Mouse (Mus musculus): Measurements from ENCODE around the gene Bcor. TPM values are rescaled to one million over a fixed set of nuclear protein-coding genes. Genes with fewer than 3 reads are reported as not detected.

Bcor gene
- polyA plus RNA-seq, 1 experiment from 2014 or later, result 14.7 TPM

DNA sequence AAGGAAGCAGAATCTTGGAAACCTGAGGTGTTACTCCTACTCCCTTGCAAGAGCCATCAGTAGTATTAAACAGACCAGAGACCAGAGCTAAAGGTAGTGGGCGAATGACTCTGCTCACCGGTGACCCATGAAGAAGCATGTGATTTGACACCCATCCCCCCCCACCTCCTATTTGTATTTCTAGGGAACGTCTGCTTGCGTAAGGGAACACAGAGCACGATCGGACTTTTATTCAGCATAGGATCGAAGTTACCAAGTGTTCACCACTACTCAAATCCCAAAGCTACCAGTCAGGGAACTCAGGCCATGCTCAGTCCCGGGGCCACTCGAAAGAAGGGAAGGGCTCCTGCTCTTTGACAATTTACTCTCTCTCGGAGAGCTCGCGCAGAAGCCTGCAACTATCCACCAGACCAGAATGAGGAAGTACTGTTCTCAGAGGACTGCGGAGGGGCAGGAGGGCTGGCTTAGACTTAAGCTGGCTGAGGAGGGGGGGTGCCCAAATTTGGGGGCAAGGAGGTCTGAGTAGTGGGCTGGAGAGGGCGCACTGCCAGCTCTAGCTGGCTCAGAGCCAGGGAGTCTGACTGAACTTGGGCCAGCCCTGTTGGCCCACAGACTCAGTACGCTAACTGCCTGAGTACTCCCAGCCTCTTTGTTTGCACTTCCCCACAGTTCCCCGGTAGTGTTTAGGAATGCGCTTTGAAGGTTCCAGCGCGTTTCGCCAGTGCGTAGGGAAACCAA, 37.4 kb downstream of the Bcor start:
- peak; percentile 61 for ATAC-seq
- peaks cover 7% of the 10 kb centered on the region for H3K27me3 ChIP-seq (ENCODE audit: control insufficient read depth, insufficient read depth, low read depth, low read length)

DNA sequence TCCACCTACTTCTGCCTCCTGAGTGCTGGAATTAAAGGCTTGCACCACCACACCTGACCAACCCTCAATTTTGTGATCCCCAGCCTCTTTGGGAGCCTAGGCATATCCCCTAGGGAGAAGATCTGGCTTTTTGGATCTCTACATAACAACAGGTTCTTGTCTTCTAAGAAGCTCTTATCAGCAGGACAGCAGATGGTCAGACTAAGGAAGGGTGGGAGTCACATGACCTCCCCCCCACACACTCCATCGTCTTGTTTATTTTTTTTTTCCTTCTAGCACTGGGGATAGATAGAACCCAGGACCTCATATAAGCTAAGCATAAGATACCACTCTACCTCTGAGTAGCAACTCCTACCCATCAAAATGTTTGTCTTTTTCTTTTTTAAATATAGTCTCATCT, 40.7 kb downstream of the Bcor start:
- no peaks in the 10 kb centered on the region for H3K9me3 ChIP-seq (replicated peaks; ENCODE audit: control insufficient read depth, low read length, poor library complexity, severe bottlenecking)
- no peaks in the 10 kb centered on the region for H3K36me3 ChIP-seq (ENCODE audit: control insufficient read depth, insufficient read depth, low read length)
- H3K27me3 ChIP-seq (ENCODE audit: control insufficient read depth, insufficient read depth, low read depth, low read length), result peaks cover 3% of the 10 kb centered on the region
- WGBS, result 39% methylated on average over 1 of the region's 1 CpGs
- ATAC-seq, result no peak
- H3K4me2 ChIP-seq (ENCODE audit: low read length), result no peak overlapping the region
- H3K9ac ChIP-seq (ENCODE audit: low read depth, low read length), result no peak overlapping the region
- no peak overlapping the region for H3K4me3 ChIP-seq (ENCODE audit: low read depth, low read length)
- H3K27ac ChIP-seq (ENCODE audit: low read length), result no peak overlapping the region
- H3K4me1 ChIP-seq (ENCODE audit: control insufficient read depth, insufficient read depth, low read length), result peaks cover 9% of the 10 kb centered on the region

More for the DNA sequence above, 37.4 kb downstream of the Bcor start:
- Histone ChIP-seq H3K27ac (ENCODE audit: low read length) (no peak overlapping the region), H3K4me1 (ENCODE audit: control insufficient read depth, insufficient read depth, low read length) (peaks cover 19% of the 10 kb centered on the region), H3K9ac (ENCODE audit: low read depth, low read length) (0 out of 2 replicates have a peak overlapping the region, but pooled peaks have one; percentile 20), H3K36me3 (ENCODE audit: control insufficient read depth, insufficient read depth, low read length) (no peaks in the 10 kb centered on the region), H3K4me3 (ENCODE audit: low read depth, low read length) (no peak overlapping the region), H3K9me3 (replicated peaks; ENCODE audit: control insufficient read depth, low read length, poor library complexity, severe bottlenecking) (no peaks in the 10 kb centered on the region), H3K4me2 (ENCODE audit: low read length) (peak overlapping the region; percentile 39)
- WGBS, result 13% methylated on average over 21 of the region's 21 CpGs

- Histone ChIP-seq H3K4me2 (ENCODE audit: low read length) (no peak overlapping the region), H3K36me3 (ENCODE audit: control insufficient read depth, insufficient read depth, low read length) (no peaks in the 10 kb centered on the region), H3K9ac (ENCODE audit: low read depth, low read length) (no peak overlapping the region), H3K27me3 (ENCODE audit: control insufficient read depth, insufficient read depth, low read depth, low read length) (no peaks in the 10 kb centered on the region), H3K4me3 (ENCODE audit: low read depth, low read length) (no peak overlapping the region), H3K9me3 (replicated peaks; ENCODE audit: control insufficient read depth, low read length, poor library complexity, severe bottlenecking) (no peaks in the 10 kb centered on the region), H3K4me1 (ENCODE audit: control insufficient read depth, insufficient read depth, low read length) (no peaks in the 10 kb centered on the region), H3K27ac (ENCODE audit: low read length) (no peak overlapping the region)
- WGBS, result 23% methylated on average over 7 of the region's 7 CpGs
- ATAC-seq, result no peak
Observed at GRCm38 (mm10) chrX:12116128-12116527, 44.0 kb downstream of the Bcor start.

DNA sequence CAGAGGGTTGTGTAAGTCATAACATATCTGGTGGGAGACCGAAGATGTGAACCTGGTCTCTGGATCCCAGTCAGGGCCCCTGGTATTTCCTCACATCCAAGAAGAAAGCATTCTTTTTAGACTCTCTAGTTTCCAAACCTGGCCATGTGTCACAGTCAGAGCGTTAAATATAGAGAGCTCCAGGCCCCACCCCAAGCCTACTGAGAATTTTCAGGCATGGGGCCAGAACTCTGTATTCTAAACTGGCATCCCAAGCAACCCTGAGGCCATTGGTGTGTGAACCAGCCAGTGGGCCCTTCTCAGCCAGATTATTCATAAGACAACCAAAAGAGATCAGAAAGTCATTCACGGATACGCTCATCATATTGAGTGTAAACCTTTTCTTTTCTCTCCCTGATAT, 48.0 kb downstream of the Bcor start:
- Histone ChIP-seq H3K4me1 (ENCODE audit: control insufficient read depth, insufficient read depth, low read length) (no peaks in the 10 kb centered on the region), H3K4me3 (ENCODE audit: low read depth, low read length) (no peak overlapping the region), H3K27me3 (ENCODE audit: control insufficient read depth, insufficient read depth, low read depth, low read length) (no peaks in the 10 kb centered on the region), H3K9ac (ENCODE audit: low read depth, low read length) (no peak overlapping the region), H3K9me3 (replicated peaks; ENCODE audit: control insufficient read depth, low read length, poor library complexity, severe bottlenecking) (no peaks in the 10 kb centered on the region), H3K27ac (ENCODE audit: low read length) (no peak overlapping the region), H3K4me2 (ENCODE audit: low read length) (no peak overlapping the region), H3K36me3 (ENCODE audit: control insufficient read depth, insufficient read depth, low read length) (no peaks in the 10 kb centered on the region)
- no peak for ATAC-seq
- 90% methylated on average over 4 of the region's 4 CpGs for WGBS

DNA sequence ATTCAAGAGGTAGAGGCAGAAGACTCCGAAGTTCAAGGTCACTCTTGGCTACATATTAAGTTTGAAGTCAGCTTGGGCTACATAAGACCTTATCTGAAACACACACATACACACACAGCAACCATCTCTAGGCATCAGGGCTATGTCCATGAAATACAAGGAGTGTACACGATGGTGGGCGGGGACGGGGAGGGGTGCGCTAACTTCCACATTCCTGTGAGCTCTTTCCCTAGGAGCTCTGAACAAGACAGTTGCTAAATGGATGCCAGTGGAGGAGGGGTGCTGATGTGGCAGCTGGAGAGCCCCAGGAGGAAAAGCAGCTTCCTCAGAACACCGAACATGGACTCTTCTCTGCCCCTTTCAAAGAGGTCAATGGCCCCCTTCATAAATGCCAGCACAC, 49.6 kb downstream of the Bcor start:
- Histone ChIP-seq H3K27ac (ENCODE audit: low read length) (no peak overlapping the region), H3K4me1 (ENCODE audit: control insufficient read depth, insufficient read depth, low read length) (no peaks in the 10 kb centered on the region), H3K36me3 (ENCODE audit: control insufficient read depth, insufficient read depth, low read length) (no peaks in the 10 kb centered on the region), H3K9ac (ENCODE audit: low read depth, low read length) (no peak overlapping the region), H3K9me3 (replicated peaks; ENCODE audit: control insufficient read depth, low read length, poor library complexity, severe bottlenecking) (no peaks in the 10 kb centered on the region), H3K4me3 (ENCODE audit: low read depth, low read length) (no peak overlapping the region), H3K27me3 (ENCODE audit: control insufficient read depth, insufficient read depth, low read depth, low read length) (no peaks in the 10 kb centered on the region), H3K4me2 (ENCODE audit: low read length) (no peak overlapping the region)
- no peak for ATAC-seq
- WGBS, result 90% methylated on average over 5 of the region's 6 CpGs

DNA sequence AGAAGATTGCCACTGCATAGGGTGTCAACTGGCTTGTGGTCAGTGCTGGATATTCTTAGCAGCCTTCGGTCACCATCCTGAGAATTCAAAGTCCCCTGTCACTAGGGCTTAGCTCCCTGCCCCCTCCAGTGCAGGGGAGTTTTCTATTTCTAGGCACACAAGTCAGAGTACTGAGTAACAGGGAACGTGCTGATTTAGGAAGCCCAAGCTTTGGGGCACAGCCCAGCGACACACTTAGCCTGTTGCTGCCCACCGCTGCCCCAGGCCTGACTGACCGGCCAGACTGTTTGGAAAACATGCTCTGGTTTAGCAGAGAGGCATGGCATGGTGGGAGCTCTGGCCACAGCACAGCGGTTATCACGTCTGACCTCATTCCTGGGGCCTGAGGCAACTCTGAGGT, 54.8 kb downstream of the Bcor start:
- Histone ChIP-seq H3K27ac (ENCODE audit: low read length) (no peak overlapping the region), H3K4me2 (ENCODE audit: low read length) (no peak overlapping the region), H3K9ac (ENCODE audit: low read depth, low read length) (no peak overlapping the region), H3K4me3 (ENCODE audit: low read depth, low read length) (no peak overlapping the region), H3K27me3 (ENCODE audit: control insufficient read depth, insufficient read depth, low read depth, low read length) (no peaks in the 10 kb centered on the region), H3K4me1 (ENCODE audit: control insufficient read depth, insufficient read depth, low read length) (no peaks in the 10 kb centered on the region), H3K9me3 (replicated peaks; ENCODE audit: control insufficient read depth, low read length, poor library complexity, severe bottlenecking) (no peaks in the 10 kb centered on the region), H3K36me3 (ENCODE audit: control insufficient read depth, insufficient read depth, low read length) (no peaks in the 10 kb centered on the region)
- no peak for ATAC-seq
- 71% methylated on average over 7 of the region's 7 CpGs for WGBS

DNA sequence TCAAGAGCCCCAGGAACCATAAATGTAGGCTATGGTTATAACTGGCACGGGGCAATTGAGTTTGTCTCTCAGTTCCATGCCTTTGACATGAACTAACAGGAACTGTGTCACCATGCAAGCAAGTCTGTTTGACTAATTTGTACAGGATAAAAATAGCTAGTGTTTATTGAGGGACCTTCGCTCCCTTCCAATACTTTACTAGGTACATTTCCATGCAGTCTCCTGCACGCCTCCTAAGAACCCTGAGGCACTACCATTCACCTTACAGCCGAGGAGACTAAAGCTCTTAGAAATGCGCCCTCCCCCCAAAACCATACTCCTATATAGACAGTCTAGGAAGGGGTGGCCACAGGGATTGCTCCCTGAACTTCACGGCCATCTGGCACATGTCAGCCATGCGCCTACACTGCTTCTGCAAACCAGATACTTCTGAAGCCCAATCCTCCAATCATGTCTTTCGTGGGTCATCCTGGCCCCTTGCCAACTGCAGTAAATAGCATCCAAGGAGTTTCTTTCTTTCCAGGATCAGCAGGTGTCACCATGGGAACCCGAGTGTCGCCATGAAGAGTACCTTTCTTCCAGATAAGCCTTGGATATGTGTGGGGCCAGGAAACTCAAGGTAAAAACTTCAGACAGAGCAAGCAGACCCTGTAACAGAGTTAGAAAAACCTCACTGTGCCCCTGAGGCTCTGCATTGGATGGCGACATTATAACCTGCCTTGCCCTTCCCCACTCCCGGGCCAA, 63.2 kb downstream of the Bcor start:
- Histone ChIP-seq H3K27me3 (ENCODE audit: control insufficient read depth, insufficient read depth, low read depth, low read length) (no peaks in the 10 kb centered on the region), H3K4me2 (ENCODE audit: low read length) (no peak overlapping the region), H3K9me3 (replicated peaks; ENCODE audit: control insufficient read depth, low read length, poor library complexity, severe bottlenecking) (no peaks in the 10 kb centered on the region), H3K4me1 (ENCODE audit: control insufficient read depth, insufficient read depth, low read length) (no peaks in the 10 kb centered on the region), H3K27ac (ENCODE audit: low read length) (no peak overlapping the region), H3K4me3 (ENCODE audit: low read depth, low read length) (no peak overlapping the region), H3K36me3 (ENCODE audit: control insufficient read depth, insufficient read depth, low read length) (no peaks in the 10 kb centered on the region), H3K9ac (ENCODE audit: low read depth, low read length) (no peak overlapping the region)
- WGBS, result 81% methylated on average over 12 of the region's 12 CpGs
- no peak for ATAC-seq

- Histone ChIP-seq H3K4me3 (ENCODE audit: low read depth, low read length) (no peak overlapping the region), H3K27ac (ENCODE audit: low read length) (no peak overlapping the region), H3K9ac (ENCODE audit: low read depth, low read length) (no peak overlapping the region), H3K4me2 (ENCODE audit: low read length) (no peak overlapping the region), H3K27me3 (ENCODE audit: control insufficient read depth, insufficient read depth, low read depth, low read length) (peaks cover 3% of the 10 kb centered on the region; the same call in 1 of the 2 replicates), H3K4me1 (ENCODE audit: control insufficient read depth, insufficient read depth, low read length) (peaks cover 14% of the 10 kb centered on the region), H3K36me3 (ENCODE audit: control insufficient read depth, insufficient read depth, low read length) (no peaks in the 10 kb centered on the region), H3K9me3 (replicated peaks; ENCODE audit: control insufficient read depth, low read length, poor library complexity, severe bottlenecking) (no peaks in the 10 kb centered on the region)
- WGBS, result 87% methylated on average over 4 of the region's 4 CpGs
- ATAC-seq, result no peak
Observed at GRCm38 (mm10) chrX:12093371-12093770, 66.8 kb downstream of the Bcor start.

GRCm38 (mm10) chrX:12091431-12092061, 68.6 kb downstream of the Bcor start:
- no peaks in the 10 kb centered on the region for H3K36me3 ChIP-seq (ENCODE audit: control insufficient read depth, insufficient read depth, low read length)
- peak overlapping the region; percentile 46 for H3K4me3 ChIP-seq (ENCODE audit: low read depth, low read length)
- H3K4me2 ChIP-seq (ENCODE audit: low read length), result peak overlapping the region; percentile 88
- H3K27me3 ChIP-seq (ENCODE audit: control insufficient read depth, insufficient read depth, low read depth, low read length), result peaks cover 11% of the 10 kb centered on the region
- peak overlapping the region; percentile 66 for H3K9ac ChIP-seq (ENCODE audit: low read depth, low read length)
- H3K9me3 ChIP-seq (replicated peaks; ENCODE audit: control insufficient read depth, low read length, poor library complexity, severe bottlenecking), result no peaks in the 10 kb centered on the region
- peaks cover 14% of the 10 kb centered on the region for H3K4me1 ChIP-seq (ENCODE audit: control insufficient read depth, insufficient read depth, low read length)
- ATAC-seq, result no peak
- peak overlapping the region; percentile 77 for H3K27ac ChIP-seq (ENCODE audit: low read length)
- under 1% methylated on average over 31 of the region's 56 CpGs for WGBS
